Mouse (Mus musculus) ovary, postnatal 36 days (tissue): ENCODE measurements at regions not wholly inside any gene's neighbourhood (a gene's known extent, or its start where the extent isn't known, plus 50 kb on each side); places are given as distances from the start of the nearest gene placed in this dataset.

Experiments used
- DNase-seq: peaks from one replicate; pipeline ENCODE4 v3.0.0; 2022; ENCODE audit warnings: low spot score, mixed read lengths

- DNase-seq: no peak
These were observed 371.3 kb downstream of the Eipr1 start for GRCm38 (mm10) chr12:29122931-29123330.

- DNase-seq: no peak
These were observed 372.6 kb downstream of the Eipr1 start for GRCm38 (mm10) chr12:29124079-29124668.

- peak; percentile 53 for DNase-seq
These were observed 377.2 kb downstream of the Eipr1 start for GRCm38 (mm10) chr12:29128844-29129243.

GRCm38 (mm10) chr12:29129331-29129730 is 377.7 kb downstream of the Eipr1 start:
- no peak for DNase-seq

GRCm38 (mm10) chr12:29134326-29134725 is 382.7 kb downstream of the Eipr1 start:
- no peak for DNase-seq

- peak; percentile 56 for DNase-seq
These were observed 385.3 kb downstream of the Eipr1 start for GRCm38 (mm10) chr12:29136850-29137268.

GRCm38 (mm10) chr12:29137455-29137854 is 385.9 kb downstream of the Eipr1 start:
- no peak for DNase-seq

- DNase-seq: no peak
These were observed 387.6 kb upstream of the Myt1l start for GRCm38 (mm10) chr12:29140576-29140975.

GRCm38 (mm10) chr12:29141132-29141531 is 387.1 kb upstream of the Myt1l start:
- DNase-seq: no peak

GRCm38 (mm10) chr12:29141855-29142254 is 386.3 kb upstream of the Myt1l start:
- no peak for DNase-seq

GRCm38 (mm10) chr12:29143297-29143696 is 384.9 kb upstream of the Myt1l start:
- DNase-seq: no peak

GRCm38 (mm10) chr12:29160920-29161319 is 367.3 kb upstream of the Myt1l start:
- no peak for DNase-seq

- no peak for DNase-seq
These were observed 366.6 kb upstream of the Myt1l start for GRCm38 (mm10) chr12:29161546-29161945.

GRCm38 (mm10) chr12:29164701-29165100 is 363.5 kb upstream of the Myt1l start:
- no peak for DNase-seq

- DNase-seq: no peak
These were observed 361.9 kb upstream of the Myt1l start for GRCm38 (mm10) chr12:29166316-29166715.

- no peak for DNase-seq
These were observed 360.3 kb upstream of the Myt1l start for GRCm38 (mm10) chr12:29167922-29168321.

- no peak for DNase-seq
These were observed 352.3 kb upstream of the Myt1l start for GRCm38 (mm10) chr12:29175698-29176440.

- DNase-seq: no peak
These were observed 351.0 kb upstream of the Myt1l start for GRCm38 (mm10) chr12:29177145-29177544.

GRCm38 (mm10) chr12:29178168-29178895 is 349.9 kb upstream of the Myt1l start:
- peak; percentile 8 for DNase-seq

- DNase-seq: no peak
These were observed 348.8 kb upstream of the Myt1l start for GRCm38 (mm10) chr12:29179405-29179804.

- DNase-seq: no peak
These were observed 347.6 kb upstream of the Myt1l start for GRCm38 (mm10) chr12:29180576-29180975.

- DNase-seq: no peak
These were observed 340.6 kb upstream of the Myt1l start for GRCm38 (mm10) chr12:29187619-29188018.

- DNase-seq: no peak
These were observed 335.8 kb upstream of the Myt1l start for GRCm38 (mm10) chr12:29192391-29192790.
